Mouse (Mus musculus) lung, postnatal 0 days (tissue): ENCODE measurements around the gene Qpctl.

ENCODE experiments used
- CTCF ChIP-seq: IDR thresholded peaks from 2 replicates; pipeline ENCODE4 v1.5.1; 2016; ENCODE audit warnings: antibody characterized with exemption, mild to moderate bottlenecking
- EP300 ChIP-seq: IDR thresholded peaks from 2 replicates; pipeline ENCODE4 v1.6.1; 2016; ENCODE audit warnings: antibody characterized with exemption, mild to moderate bottlenecking, control low read depth

DNA sequence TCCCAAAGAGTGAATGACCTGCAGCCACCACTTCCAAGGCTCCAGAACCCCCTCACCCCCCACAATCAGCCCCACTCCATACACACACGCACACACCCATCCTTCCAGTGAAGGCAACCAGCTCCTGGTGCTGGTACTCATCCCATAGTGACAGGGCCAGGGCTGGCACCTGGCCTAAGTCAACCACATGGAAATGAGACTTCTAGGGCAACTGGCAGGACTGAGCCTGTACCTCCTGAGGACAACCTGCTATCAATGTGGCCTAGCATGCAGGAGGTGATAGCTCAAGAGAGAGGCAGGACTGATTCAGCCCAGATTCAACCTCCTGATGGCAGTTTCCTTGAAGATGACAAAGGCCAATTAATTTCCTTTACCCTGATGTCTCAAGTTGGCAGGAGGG is 48.8 kb downstream of the Qpctl start:
- TF ChIP-seq CTCF (no peak), EP300 (no peak)
